Mouse (Mus musculus) hindbrain, embryonic 14.5 days (tissue): Measurements from ENCODE around the gene Ralgps1. TPM values are rescaled to one million over a fixed set of nuclear protein-coding genes. Genes with fewer than 3 reads are reported as not detected.
"Not testable (repeated sequence)": the region's sequence is repeated elsewhere in the genome, so short reads cannot be mapped to it uniquely, and the experiment has no call there.

Experiments
- ATAC-seq: fragments of 200-750 bp; cut with Nextera tagmentation; 2 replicates; pipeline ENCODE4 v1.8.0; 2017; ENCODE audit warnings: moderate number of reproducible peaks, mild to moderate bottlenecking, moderate TSS enrichment, moderate library complexity; ENCODE audit not compliant: low FRiP score
- DNase-seq: peaks from one replicate; pipeline ENCODE4 v3.0.0-alpha.2; 2015; ENCODE audit warnings: low spot score
- H3K27ac ChIP-seq: fragments of 300-500 bp; sonication (generic); 2 replicates; pipeline ENCODE4 v1.5.1; 2014; ENCODE audit warnings: mild to moderate bottlenecking, moderate library complexity
- H3K27me3 ChIP-seq: fragments of 300-500 bp; sonication (generic); 2 replicates; pipeline ENCODE4 v1.6.1; 2014; ENCODE audit warnings: mild to moderate bottlenecking, low read length, mixed read lengths; ENCODE audit not compliant: control insufficient read depth, insufficient read depth
- H3K36me3 ChIP-seq: fragments of 300-500 bp; sonication (generic); replicated peaks from 2 replicates; pipeline ENCODE4 v1.6.1; 2014; ENCODE audit not compliant: control insufficient read depth, insufficient read depth
- H3K4me1 ChIP-seq: fragments of 300-500 bp; sonication (generic); replicated peaks from 2 replicates; pipeline ENCODE4 v1.6.1; 2014; ENCODE audit warnings: antibody characterized with exemption, low read length, mixed read lengths; ENCODE audit not compliant: control insufficient read depth, insufficient read depth
- H3K4me2 ChIP-seq: fragments of 300-500 bp; sonication (generic); replicated peaks from 2 replicates; pipeline ENCODE4 v1.6.1; 2014; ENCODE audit warnings: mild to moderate bottlenecking, moderate library complexity
- H3K4me3 ChIP-seq: fragments of 300-500 bp; sonication (generic); replicated peaks from 2 replicates; pipeline ENCODE4 v1.5.1; 2014; ENCODE audit warnings: mild to moderate bottlenecking, low read length
- H3K9ac ChIP-seq: fragments of 300-500 bp; sonication (generic); 2 replicates; pipeline ENCODE4 v1.6.1; 2014
- H3K9me3 ChIP-seq: fragments of 300-500 bp; sonication (generic); 2 replicates; pipeline ENCODE4 v1.6.1; 2016; ENCODE audit warnings: low read length; ENCODE audit not compliant: control insufficient read depth
- WGBS: fragments of 180-500 bp; shearing (Covaris S2); extraction: QIAGEN DNeasy Blood & Tissue Kit; methylation state at CpG from one replicate; pipeline ENCODE4 v1.1.7; 2014; 5-methylcytosine and 5-hydroxymethylcytosine counted together
- microRNA-seq: library from miRNA; unstranded; fragments of <30 nt; microRNA quantifications from one replicate; pipeline ENCODE4, GENCODE M21; 2016
- polyA plus RNA-seq: library from polyadenylated mRNA; unstranded; fragments of >200 nt; fragmentation: Nextera tagmentation; extraction: Ambion mirVana; gene quantifications from 2 replicates; pipeline ENCODE4 v1.2.1, GENCODE M21; 2014

Gene Ralgps1
- polyA plus RNA-seq, 1 experiment from 2014 or later, result 57.0 TPM

GRCm38 (mm10) chr2:33090620-33091520, 280.4 kb downstream of the Ralgps1 start:
- ATAC-seq (no peak), DNase-seq (no peak)
- H3K27me3 ChIP-seq, result no peaks in the 10 kb centered on the region
- H3K27ac ChIP-seq, result no peak overlapping the region
- WGBS, result 89% methylated on average over 8 of the region's 8 CpGs
- no peak overlapping the region for H3K4me2 ChIP-seq
- H3K9me3 ChIP-seq, result no peaks in the 10 kb centered on the region
- no peaks in the 10 kb centered on the region for H3K36me3 ChIP-seq
- H3K4me3 ChIP-seq, result no peak overlapping the region
- H3K4me1 ChIP-seq, result no peaks in the 10 kb centered on the region
- no peak overlapping the region for H3K9ac ChIP-seq

- not testable (repeated sequence) for H3K4me3 ChIP-seq, H3K27me3 ChIP-seq, H3K9me3 ChIP-seq, H3K27ac ChIP-seq, H3K36me3 ChIP-seq, DNase-seq, H3K4me2 ChIP-seq, H3K4me1 ChIP-seq, ATAC-seq, H3K9ac ChIP-seq
- WGBS, result 80% methylated on average over 1 of the region's 1 CpGs
Observed at GRCm38 (mm10) chr2:33090033-33090400, 281.3 kb downstream of the Ralgps1 start.

GRCm38 (mm10) chr2:33089356-33090032, 281.8 kb downstream of the Ralgps1 start:
- H3K4me1 ChIP-seq, result no peaks in the 10 kb centered on the region
- DNase-seq (no peak), ATAC-seq (no peak)
- no peaks in the 10 kb centered on the region for H3K36me3 ChIP-seq
- no peaks in the 10 kb centered on the region for H3K27me3 ChIP-seq
- H3K9ac ChIP-seq, result no peak overlapping the region
- 84% methylated on average over 5 of the region's 5 CpGs for whole genome bisulfite sequencing
- H3K4me2 ChIP-seq, result no peak overlapping the region
- no peak overlapping the region for H3K27ac ChIP-seq
- H3K9me3 ChIP-seq, result no peaks in the 10 kb centered on the region
- no peak overlapping the region for H3K4me3 ChIP-seq

- H3K9ac ChIP-seq, result 0 out of 2 replicates have a peak overlapping the region, but pooled peaks have one; percentile 14
- no peaks in the 10 kb centered on the region for H3K4me1 ChIP-seq
- H3K36me3 ChIP-seq, result no peaks in the 10 kb centered on the region
- peak overlapping the region; percentile 11; the same call in 1 of the 2 replicates for H3K4me3 ChIP-seq
- DNase-seq (no peak), ATAC-seq (no peak)
- WGBS, result 71% methylated on average over 7 of the region's 7 CpGs
- H3K27me3 ChIP-seq, result no peaks in the 10 kb centered on the region
- peak overlapping the region; percentile 35 for H3K4me2 ChIP-seq
- no peaks in the 10 kb centered on the region for H3K9me3 ChIP-seq
- H3K27ac ChIP-seq, result peak overlapping the region; percentile 64
Observed at GRCm38 (mm10) chr2:33086671-33087363, 284.5 kb downstream of the Ralgps1 start.

GRCm38 (mm10) chr2:33086016-33086596, 285.2 kb downstream of the Ralgps1 start:
- no peaks in the 10 kb centered on the region for H3K36me3 ChIP-seq
- peak overlapping the region; percentile 39 for H3K4me2 ChIP-seq
- no peaks in the 10 kb centered on the region for H3K27me3 ChIP-seq
- no peak for ATAC-seq
- H3K4me3 ChIP-seq, result peak overlapping the region; percentile 18
- WGBS, result 40% methylated on average over 7 of the region's 7 CpGs
- peak overlapping the region; percentile 52 for H3K9ac ChIP-seq
- peak overlapping the region; percentile 64 for H3K27ac ChIP-seq
- DNase-seq, result no peak
- no peaks in the 10 kb centered on the region for H3K9me3 ChIP-seq
- no peaks in the 10 kb centered on the region for H3K4me1 ChIP-seq

GRCm38 (mm10) chr2:33084221-33084620, 287.1 kb downstream of the Ralgps1 start:
- H3K9ac ChIP-seq, result no peak overlapping the region
- ATAC-seq (no peak), DNase-seq (no peak)
- H3K27ac ChIP-seq, result no peak overlapping the region
- H3K36me3 ChIP-seq, result no peaks in the 10 kb centered on the region
- H3K9me3 ChIP-seq, result no peaks in the 10 kb centered on the region
- H3K4me3 ChIP-seq, result no peak overlapping the region
- H3K4me1 ChIP-seq, result peaks cover 7% of the 10 kb centered on the region
- no peaks in the 10 kb centered on the region for H3K27me3 ChIP-seq
- H3K4me2 ChIP-seq, result no peak overlapping the region
- WGBS, result 95% methylated on average over 3 of the region's 3 CpGs

Small RNAs within 50 kb of the gene (microRNA-seq; reads per million reads assigned to microRNA genes)
- gene Gm25998, result not detected

Other genes with a start within 250 kb of the Ralgps1 start
- gene Garnl3, start 239.8 kb downstream of the Ralgps1 start, polyA plus RNA-seq, result 67.2 and 67.5 TPM in 2 replicates
- gene Angptl2, start 155.4 kb downstream of the Ralgps1 start, polyA plus RNA-seq, result 12.2 and 14.1 TPM in 2 replicates
- 10.6 and 11.2 TPM in 2 replicates for gene Zbtb34, start 59.8 kb upstream of the Ralgps1 start, polyA plus RNA-seq
- 30.5 and 31.6 TPM in 2 replicates for gene Zbtb43, start 97.1 kb upstream of the Ralgps1 start, polyA plus RNA-seq